Mouse (Mus musculus) gonadal fat pad, adult 2 months (tissue): Measurements from ENCODE around the gene Cdipt. TPM values are rescaled to one million over a fixed set of nuclear protein-coding genes. Genes with fewer than 3 reads are reported as not detected.

Experiments used
- DNase-seq: peaks from one replicate; pipeline ENCODE4 v3.0.0-alpha.2; 2012; ENCODE audit warnings: low read depth
- polyA plus RNA-seq: library from polyadenylated mRNA; depleted of rRNA; stranded (reverse); fragments of >200 nt; gene quantifications from 2 replicates; pipeline ENCODE4 v1.2.3, GENCODE M21; 2012

Cdipt gene
- polyA plus RNA-seq, 1 experiment, result 240 TPM

DNA sequence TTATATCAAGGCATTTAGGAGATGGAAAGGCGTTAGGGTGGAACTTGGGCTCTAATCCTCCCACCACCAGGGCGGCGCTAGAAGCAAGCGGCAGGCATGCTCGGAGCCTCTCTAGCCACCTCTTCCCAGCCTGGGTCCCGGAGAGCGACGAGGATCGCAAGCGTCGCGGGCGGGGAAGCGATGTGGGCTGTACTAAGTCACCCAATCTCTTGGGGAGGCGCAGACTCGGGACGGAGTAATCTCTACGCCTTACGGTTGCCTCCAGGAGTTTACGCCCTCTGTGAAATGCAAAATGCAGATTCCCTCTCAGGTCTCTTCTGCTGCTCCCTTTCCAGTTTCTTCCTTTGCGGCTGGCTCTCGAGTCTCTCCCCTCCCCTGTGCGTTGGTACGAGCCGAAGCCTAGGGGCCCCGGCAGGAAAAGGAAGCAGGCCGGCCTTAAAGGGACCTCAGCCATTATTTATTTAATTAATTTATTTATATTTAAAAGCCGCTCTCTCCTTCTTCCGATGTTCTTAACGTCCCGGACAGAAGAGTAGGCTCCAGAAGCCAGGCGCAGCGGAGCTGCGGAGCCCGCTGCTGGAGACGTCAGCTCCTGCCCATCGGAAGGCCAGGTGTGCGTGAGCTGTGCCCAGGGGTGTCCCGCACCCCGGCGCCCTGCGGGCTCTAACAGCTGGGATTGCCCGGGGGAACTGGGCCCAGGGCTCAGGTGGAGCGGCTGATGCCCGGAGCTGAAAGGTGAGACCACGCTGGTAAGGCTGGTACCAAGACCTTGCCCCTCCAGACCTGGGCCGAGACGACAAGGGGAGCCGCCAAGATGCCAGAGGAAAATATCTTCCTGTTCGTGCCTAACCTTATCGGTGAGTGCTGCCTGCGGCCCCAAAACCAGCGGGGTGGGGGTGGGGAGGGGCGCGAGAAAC lies 494 bp downstream of the Cdipt start, which contains the start of gene Cdiptos:
TSS of gene Cdiptos (minus strand) at position 149 of the 917 bp plus-strand sequence.
- DNase-seq, result no peak

DNA sequence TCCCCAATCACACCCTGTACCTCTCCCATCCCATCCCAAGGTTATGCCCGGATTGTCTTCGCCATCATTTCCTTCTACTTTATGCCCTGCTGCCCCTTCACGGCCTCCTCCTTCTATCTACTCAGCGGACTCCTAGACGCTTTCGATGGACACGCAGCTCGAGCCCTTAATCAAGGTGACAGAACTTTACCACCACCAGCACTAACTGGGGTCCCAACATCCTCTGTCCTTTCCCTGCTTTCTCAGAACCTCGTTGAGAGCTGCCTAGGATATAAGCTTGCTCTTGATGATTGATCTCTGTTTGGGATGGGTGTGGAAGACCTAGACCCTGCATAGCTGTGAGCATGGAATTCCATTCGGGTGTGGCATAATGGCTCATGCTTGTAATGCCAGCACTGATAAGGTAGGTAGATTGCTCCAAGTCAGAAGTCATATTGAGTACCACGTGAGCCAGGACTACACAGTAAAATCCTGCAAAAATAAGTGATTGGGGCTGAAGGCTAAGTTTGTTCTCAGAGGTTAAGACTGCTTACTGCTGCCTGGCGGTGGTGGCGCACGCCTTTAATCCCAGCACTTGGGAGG lies 1.3 kb downstream of the Cdipt start:
- DNase-seq, result no peak

DNA sequence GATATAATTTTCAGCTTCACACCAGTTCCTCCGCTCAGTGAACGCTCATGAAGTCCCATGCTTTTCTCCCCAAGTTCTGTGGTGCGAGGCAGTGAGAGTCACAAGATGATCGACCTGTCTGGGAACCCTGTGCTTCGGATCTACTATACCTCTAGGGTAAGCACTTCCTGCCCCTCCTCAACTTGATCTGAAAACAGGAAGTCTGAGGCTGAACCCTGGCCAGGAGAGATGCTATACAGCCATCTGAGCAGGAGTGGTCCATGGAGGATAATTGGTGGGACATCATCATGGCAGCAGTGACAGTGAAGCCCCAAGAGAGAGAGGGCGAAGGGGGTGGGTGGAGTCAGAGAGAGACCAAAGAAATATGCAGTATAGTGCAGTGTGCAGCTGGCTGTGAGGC lies 3.1 kb downstream of the Cdipt start:
- DNase-seq, result no peak

DNA sequence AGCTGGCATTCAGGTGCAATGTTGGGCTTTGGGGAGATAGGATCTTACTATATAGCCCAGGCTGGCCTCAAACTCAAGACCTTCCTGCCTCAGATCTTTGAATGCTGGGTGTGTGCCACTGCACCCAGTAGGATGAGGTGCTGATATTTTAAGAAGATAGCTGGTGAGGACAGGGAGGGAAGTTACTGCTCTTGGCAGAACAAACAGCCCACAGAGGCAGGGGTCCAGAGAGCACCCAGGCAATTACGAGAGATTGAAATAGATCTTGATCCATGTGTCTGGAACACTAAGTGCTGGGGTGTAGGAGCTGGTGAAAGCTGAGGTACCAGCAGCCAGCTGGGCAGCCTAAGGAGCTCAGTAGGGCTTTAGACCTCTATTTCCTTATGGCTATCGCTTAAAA lies 5.9 kb downstream of the Cdipt start:
- no peak for DNase-seq

DNA sequence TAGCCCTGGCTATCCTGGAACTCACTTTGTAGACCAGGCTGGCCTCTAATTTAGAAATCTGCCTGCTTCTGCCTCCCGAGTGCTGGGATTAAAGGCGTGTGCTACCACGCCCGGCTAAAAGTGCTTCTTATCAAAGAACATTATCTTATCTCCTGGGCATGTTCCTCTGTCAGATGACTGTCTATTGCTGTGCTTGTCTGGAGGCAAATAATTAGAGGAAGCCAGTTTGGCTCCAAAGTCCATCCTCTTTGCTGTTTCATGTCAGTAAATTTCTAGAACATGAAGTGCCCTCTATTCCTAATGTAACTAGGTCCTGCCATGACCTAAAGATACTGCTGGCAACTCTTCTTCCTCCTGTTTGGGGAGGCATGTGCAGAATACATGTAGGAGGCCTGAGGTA lies 6.3 kb downstream of the Cdipt start:
- DNase-seq, result no peak

DNA sequence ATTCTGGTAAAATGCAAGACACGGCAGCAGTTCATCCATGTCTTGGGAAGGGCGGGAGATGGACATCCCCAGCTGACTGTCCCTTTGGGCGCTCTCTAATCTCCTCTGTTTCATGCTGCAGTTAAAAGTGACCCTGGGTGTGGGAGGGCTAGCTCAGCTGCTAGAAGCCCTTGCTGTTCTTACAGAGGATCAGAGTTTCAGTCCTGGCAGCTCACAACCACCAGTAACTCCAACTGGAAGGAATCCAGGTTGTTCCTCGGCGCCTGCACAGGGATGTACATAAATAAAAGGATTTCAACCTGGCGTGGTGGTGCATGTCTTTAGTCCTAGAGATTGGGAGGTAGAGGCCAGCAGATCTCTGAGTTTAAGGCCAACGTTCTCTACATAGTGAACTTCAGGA lies 7.4 kb downstream of the Cdipt start:
- DNase-seq, result no peak

DNA sequence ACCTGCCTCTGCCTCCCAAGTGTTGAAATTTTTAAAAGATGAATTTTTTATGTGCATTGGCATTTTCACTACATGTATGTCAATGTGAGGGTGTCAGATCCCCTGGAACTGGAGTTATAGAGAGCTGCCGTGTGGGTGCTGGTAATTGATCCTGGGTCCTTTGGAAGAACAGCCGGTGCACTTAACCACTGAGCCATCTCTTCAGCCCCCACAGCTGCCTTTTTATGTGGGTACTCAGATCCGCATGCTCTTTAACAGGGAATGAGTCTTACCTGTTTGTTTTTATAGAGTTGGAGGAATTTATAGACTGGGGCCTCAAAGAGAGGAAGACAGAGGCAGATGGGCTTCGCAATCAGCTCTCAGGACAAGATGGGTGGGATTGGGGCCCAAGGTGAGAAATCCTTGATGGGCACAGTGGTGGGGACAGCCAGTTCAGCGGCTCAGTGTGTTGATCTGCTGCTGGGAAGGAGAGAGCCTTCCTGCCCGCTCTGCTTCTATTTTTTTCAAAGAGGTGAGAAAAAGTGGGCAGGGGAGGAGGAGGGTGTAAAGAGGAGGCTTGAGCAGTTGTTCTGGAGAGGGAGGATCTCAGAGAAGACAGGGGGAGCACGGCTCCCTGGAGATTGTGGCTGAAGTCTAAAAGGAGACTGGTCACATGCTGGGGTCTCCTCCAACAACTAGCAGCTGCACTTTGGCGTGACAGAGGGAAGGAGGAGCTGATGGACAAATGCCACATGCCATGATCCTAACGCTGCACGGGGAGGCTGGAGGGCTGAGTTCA lies 9.1 kb downstream of the Cdipt start:
- no peak for DNase-seq

DNA sequence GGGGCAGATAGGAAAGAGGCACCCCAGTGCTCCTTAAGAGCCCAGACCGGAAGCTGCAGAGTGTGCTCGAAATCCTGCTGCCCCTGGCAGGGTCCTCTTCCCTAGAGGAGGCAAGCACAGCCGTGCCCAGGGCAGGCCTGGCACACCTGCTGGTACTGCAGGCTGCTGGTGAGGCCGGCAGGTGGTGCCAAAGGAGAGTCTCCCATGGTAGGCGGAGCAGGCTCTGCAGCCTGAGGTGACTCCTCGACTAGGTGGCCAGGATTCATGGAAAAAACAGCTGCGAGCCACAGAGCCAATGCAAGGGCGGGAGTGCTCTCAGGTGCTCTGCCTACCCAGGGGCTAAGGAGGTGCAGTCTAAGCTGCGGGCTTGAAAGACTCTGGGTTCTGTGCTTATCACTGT lies 10.6 kb downstream of the Cdipt start:
- DNase-seq, result no peak

DNA sequence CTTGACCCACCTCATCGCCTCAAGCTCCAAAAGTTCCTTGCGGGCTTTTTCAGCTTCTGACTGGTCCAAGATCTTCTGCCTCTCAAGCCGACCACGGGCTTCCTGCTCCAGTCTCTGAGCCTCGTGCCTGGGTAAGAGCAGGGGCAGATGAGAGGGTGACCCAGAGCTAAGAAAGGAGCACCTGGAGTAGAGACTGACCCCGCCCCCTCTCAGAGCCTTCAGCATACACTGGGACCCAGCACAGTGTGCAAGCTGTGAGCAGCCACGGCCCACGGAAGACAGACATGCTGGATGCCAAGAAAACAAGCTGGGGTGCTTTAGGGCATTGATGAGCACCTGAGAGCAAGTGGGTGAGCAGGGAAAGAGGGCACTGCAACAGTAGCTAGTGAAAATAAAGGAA lies 13.1 kb downstream of the Cdipt start:
- no peak for DNase-seq

DNA sequence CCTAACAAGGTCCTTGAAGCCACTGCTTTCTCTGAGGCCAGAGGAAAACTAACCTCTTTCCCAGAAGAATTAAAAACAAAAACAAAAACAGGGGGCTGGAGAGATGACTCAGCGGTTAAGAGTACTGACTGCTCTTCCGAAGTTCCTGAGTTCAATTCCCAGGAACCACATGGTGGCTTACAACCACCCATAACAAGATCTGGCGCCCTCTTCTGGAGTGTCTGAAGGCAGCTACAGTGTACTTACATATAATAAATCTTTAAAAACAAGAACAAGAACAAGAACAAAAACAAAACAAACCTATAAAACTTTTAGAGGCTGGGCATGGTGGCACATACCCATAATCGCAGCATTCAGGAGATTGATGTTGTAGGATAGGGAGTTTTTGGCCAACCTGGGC lies 20.7 kb downstream of the Cdipt start:
- no peak for DNase-seq

DNA sequence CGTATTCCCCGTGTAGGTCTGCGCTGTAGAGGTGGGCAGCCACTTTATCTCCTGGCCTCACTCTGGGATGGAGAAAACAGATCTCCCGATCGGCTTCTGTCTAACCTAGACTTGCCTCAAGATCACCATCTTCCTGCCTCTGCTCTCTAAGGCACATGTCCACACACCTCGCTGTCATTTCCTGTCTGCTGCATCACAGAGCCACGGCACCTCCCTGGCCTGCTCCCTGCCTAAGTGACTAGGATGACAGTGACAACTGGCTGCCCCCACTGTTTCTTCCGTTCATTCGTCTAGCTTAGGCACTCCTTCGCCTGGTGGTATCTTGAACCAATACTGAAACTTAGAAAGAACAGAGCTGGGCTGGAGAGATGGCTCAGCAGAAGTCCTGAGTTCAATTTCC lies 23.9 kb downstream of the Cdipt start:
- DNase-seq, result no peak

DNA sequence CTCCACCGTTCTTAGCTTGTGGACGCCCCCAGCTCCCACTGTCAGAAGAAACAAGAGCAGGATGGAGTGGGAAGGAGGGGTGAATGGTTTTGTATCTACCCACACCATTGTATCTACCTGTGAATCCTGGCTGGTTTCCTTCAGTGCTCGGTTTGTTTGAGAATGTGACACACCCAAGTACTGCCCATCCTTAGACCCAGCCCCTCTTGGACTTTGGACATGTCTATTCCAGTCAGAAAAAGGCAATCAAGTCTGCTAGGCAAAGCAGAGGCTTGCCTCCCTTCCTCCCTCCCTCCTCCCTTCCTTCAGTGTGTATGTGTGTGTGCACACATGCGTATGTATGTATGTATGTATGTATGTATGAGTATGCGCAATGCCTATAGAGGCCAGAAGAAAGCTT lies 27.9 kb downstream of the Cdipt start:
- DNase-seq, result no peak

DNA sequence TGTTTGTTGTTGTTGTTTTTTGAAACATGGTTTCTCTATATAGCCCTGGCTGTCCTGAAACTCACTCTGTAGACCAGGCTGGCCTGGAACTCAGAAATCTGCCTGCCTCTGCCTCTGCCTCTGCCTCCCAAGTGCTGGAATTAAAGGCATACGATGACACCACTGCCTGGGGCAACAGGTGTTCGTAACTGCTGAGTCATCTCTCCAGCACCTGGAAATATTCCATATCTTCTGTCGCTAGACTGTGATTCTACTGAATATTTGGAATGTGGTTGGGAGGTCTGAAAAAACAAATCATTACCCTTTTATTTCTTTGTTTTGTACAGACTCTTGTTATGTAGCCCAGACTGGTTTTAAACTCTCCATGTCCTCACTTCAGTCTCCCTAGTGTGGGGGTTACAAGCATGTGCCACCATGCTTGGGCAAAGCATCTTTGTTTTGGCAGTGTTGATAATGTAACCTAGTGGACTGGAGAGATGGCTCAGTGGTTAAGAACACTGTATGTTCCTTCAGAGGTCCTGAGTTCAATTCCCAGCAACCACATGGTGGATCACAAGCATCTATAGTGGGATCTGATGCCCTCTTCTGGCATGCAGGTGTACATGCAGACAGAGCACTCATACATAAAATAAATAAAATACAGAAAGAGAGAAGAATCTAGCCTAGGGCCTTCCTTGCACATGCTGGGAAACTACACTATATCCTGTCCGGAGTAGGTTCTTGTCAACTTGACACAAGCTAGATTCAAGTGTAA lies 28.6 kb downstream of the Cdipt start:
- DNase-seq, result no peak

DNA sequence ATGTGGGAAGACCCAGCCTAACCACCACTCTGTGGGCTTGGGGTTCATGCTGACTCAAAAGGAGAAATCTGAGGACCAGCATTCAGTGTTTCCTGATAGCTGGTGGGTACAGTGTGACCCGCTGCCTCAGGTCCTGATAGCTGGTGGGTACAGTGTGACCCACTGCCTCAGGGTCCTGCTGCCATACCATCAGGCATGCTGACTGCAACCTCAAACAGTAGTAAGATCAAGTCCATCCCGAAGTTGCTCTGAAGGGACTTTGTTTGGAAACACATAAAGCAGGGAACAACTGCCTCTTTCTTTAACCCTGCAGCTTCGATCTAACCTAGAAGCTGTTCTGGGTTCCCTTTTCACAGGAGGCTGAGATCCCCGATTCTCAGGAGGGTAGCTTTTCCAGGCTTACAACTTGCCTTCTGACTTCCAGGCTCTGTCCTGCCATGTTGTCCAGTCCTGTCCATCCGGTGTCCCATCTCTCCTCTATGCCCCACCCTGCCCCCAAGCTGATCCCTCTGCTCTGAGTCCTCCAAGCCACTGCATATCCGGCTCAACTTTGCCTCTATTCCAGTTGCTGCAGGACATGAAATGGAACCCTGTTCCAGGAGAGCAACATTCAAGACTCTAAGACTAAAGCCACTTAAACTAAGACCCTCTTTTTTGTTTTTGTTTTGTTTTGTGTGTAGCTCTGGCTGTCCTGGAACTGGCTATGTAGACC lies 31.8 kb downstream of the Cdipt start:
- DNase-seq, result no peak

DNA sequence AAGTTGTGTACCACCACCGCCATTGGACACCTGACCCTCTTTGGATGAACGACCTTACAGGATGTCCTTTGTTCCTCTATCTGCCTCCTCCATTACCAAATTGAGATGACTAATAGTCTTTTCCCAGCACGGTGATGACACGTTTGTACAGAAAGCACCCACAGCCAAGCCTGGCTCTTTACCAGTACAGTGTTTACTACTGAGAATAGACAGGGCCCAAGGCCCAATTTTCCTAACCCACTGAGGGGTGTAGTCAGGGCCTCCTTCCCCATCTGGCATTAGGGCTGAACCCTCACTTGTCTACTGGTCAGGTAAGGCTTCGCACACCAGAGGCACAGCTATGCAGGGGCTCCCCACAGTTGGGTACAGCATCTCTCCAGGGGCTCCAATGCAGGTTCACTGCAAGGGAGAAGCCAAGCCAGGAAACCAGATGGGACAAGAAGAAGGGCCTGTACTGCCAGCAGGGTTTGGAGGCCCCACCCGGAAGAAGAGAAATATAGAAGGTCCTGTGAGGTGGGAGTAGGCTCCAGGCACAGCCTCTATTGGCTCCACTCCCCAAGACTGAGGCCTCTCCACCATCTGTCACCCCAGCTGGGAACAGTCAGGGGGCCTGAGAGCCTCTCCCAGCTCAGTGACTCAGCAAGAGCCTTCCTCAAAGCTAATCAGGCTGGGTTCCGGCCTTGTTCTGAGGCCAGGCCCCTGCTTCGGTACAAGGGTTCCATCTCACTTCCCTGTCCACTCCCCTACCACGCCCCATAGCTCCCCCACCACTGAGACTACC lies 32.7 kb downstream of the Cdipt start:
- DNase-seq, result no peak

DNA sequence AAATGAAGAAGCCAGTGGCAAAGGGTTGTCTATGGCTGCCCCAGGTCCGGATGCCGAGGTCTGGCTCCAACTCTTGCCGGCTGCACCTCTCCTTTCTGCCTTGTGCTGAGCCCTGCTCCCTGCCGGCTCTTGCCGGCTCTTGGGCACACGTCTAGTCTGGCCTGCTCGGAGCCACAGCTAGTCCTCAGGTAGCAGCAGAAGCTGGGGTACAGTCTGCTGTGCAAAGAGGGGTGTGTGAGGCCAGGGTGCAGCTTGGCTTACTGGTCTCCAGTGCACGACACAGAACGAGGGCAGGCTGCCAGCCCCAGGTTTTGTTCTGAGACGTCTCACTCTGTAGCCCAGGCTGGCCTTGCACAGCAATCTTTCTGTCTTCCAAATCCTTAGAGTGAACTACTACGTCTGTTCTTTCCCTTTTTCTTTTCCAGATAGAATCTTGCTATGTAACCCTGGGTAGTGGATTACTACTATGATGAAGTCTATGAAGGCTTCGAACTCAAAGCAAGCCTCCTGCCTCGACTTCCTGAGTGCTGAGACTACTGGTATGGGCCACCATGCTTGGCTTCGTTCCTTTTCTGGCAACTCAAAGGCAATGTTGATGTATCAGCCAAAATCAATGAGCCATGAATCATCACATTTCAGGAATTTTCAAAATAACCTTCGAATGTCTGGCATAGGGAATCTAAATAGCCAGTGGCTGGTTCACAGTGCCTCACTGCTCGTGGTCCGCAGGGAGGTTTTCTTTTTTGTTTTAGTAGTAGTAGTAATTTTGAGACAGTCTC lies 33.8 kb downstream of the Cdipt start:
- DNase-seq, result no peak

DNA sequence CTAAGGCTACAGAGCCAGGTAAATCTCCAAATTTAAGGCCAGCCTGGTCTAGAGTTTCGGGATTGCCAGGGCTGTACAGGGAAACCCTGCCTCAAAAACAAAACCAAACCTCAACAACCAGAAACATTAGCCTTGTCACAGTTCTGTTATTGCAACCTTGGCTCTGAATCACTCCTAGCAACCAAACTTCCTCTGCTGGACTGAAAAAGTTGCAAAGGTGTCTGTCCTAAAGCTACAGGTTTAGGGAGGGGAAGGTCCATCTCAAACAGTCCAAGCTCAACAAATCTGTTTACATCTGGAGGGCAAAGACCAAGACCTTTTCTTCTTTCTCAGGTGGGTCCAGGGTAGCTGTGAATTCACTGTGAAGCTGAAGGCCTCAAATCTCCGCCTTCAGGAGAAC lies 35.3 kb downstream of the Cdipt start:
- no peak for DNase-seq

DNA sequence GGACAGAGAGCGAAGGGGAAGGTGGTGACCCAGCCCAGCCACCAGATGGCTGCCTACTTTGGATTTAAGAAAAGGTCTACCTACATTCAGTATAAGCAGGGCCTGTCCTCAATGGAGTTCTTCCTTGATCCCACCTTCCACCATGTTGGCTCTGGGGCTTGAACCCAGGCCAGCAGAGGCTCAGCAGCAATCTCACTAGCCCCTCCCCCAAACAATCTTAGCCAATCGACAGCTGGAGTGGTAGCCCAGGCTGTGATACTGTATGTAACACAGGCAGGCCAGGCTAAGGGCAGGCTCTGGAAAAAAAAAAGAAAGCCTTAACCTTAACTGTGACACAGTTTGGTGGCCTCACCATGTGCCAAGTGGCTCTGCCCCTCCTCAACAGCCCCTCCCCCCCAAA lies 36.0 kb downstream of the Cdipt start:
- no peak for DNase-seq

DNA sequence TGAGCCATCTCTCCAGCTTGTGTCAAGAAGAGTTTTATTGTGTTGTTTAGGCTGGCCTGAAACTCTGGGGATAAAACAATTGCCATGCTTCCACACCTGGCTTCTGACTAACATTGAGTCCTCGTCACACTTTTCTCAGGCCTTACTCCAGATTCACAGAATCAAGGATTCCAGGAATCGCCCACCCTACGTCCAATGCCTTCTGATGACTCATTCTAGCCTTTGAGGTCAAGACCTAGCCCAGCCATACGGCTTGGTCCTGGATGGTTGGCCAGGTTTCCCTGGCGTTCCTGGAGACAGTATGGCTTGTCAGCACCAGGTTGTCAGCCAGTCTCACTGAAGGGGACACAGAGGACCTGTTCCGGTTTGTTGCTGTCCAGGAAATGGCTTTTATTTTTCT lies 36.7 kb downstream of the Cdipt start:
- no peak for DNase-seq

DNA sequence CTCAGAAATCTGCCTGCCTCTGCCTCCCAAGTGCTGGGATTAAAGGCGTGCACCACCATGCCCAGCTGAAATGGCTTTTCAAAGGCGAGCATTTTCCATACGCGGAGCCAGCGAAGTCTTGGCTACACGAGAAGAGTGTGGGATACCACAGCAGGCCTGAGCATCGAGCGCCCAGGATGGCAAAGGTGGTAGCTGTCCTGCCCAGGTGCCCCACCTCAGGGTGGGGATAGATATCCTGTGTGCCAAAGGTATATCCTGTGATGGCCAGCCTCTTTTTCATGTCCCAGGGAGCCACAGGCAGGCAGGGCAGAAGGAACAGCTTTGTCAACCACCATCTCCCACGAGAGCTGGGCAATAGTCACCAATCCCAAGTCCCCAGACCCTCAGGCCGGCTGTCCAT lies 37.1 kb downstream of the Cdipt start:
- no peak for DNase-seq
